Mouse (Mus musculus) heart, postnatal 0 days (tissue): ENCODE measurements around the gene Gm6408. TPM values are rescaled to one million over a fixed set of nuclear protein-coding genes. Genes with fewer than 3 reads are reported as not detected.
"Not testable (repeated sequence)": the region's sequence is repeated elsewhere in the genome, so short reads cannot be mapped to it uniquely, and the experiment has no call there.

Experiments used
- ATAC-seq: fragments of 200-750 bp; cut with Nextera tagmentation; 2 replicates; pipeline ENCODE4 v1.8.0; 2017; ENCODE audit warnings: low read depth, moderate number of reproducible peaks, moderate library complexity; ENCODE audit not compliant: insufficient read depth
- DNase-seq: peaks from one replicate; pipeline ENCODE4 v3.0.0-alpha.2; 2016; ENCODE audit warnings: low spot score
- H3K27ac ChIP-seq: fragments of 300-500 bp; sonication (generic); 2 replicates; pipeline ENCODE4 v1.5.1; 2014; ENCODE audit warnings: low read depth, mild to moderate bottlenecking
- H3K27me3 ChIP-seq: fragments of 300-500 bp; sonication (generic); 2 replicates; pipeline ENCODE4 v1.6.1; 2014; ENCODE audit warnings: low read length, mixed read lengths; ENCODE audit not compliant: control insufficient read depth, insufficient read depth
- H3K36me3 ChIP-seq: fragments of 300-500 bp; sonication (generic); replicated peaks from 2 replicates; pipeline ENCODE4 v1.6.1; 2014; ENCODE audit warnings: low read length, mixed read lengths; ENCODE audit not compliant: control insufficient read depth, insufficient read depth
- H3K4me1 ChIP-seq: fragments of 300-500 bp; sonication (generic); 2 replicates; pipeline ENCODE4 v1.6.1; 2014; ENCODE audit warnings: antibody characterized with exemption; ENCODE audit not compliant: control insufficient read depth, insufficient read depth
- H3K4me2 ChIP-seq: fragments of 300-500 bp; sonication (generic); 2 replicates; pipeline ENCODE4 v1.6.1; 2014; ENCODE audit warnings: low read depth, mild to moderate bottlenecking, low read length, moderate library complexity
- H3K4me3 ChIP-seq: fragments of 300-500 bp; sonication (generic); 2 replicates; pipeline ENCODE4 v1.5.1; 2014; ENCODE audit warnings: low read depth, low read length
- H3K9ac ChIP-seq: fragments of 300-500 bp; sonication (generic); replicated peaks from 2 replicates; pipeline ENCODE4 v1.6.1; 2014; ENCODE audit warnings: low read depth, low read length, mixed read lengths
- H3K9me3 ChIP-seq: fragments of 300-500 bp; sonication (generic); replicated peaks from 2 replicates; pipeline ENCODE4 v1.6.1; 2016; ENCODE audit warnings: low read length; ENCODE audit not compliant: control insufficient read depth
- CTCF ChIP-seq: IDR thresholded peaks from 2 replicates; pipeline ENCODE4 v1.5.1; 2016; ENCODE audit warnings: antibody characterized with exemption, control low read depth, low read depth
- EP300 ChIP-seq: IDR thresholded peaks from 2 replicates; pipeline ENCODE4 v1.6.1; 2016; ENCODE audit warnings: antibody characterized with exemption, low read depth
- WGBS: fragments of 180-500 bp; shearing (Covaris S2); extraction: QIAGEN DNeasy Blood & Tissue Kit; methylation state at CpG from one replicate; pipeline ENCODE4 v1.1.7; 2014; 5-methylcytosine and 5-hydroxymethylcytosine counted together
- polyA plus RNA-seq: library from polyadenylated mRNA; unstranded; fragments of >200 nt; fragmentation: Nextera tagmentation; extraction: Ambion mirVana; gene quantifications from 2 replicates; pipeline ENCODE4 v1.2.1, GENCODE M21; 2015
- total RNA-seq: library from RNA; depleted of rRNA; stranded (reverse); fragments of >200 nt; gene quantifications from 2 replicates; pipeline ENCODE4 v1.2.3, GENCODE M21; 2014; ENCODE audit warnings: low replicate concordance; rRNA removed

Gm6408 gene
- total RNA-seq (not detected in 2 replicates), polyA plus RNA-seq (not detected in 2 replicates)

DNA sequence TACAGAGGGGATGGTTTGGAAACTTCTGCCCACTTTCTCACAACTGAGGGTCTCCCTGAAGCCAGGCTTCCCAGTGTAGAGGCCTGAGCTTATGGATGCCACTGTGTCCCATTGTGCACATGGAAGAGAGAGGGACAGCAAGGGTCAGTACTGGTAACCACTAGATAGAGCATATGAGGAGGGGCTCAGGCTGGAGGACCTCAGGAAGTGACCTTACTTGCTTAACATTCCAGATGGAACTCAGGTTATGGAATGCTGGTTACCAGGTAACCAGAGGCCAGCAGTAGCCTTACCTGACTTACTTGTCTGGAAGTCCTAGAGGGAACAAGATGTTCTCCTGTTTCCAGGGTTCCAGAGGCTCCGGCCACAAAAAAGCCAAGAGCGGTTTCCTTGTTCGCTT is at the start of gene Gm6408:
Gm6408 (plus strand) TSS at position 301 of the 400 bp plus-strand sequence.
- not testable (repeated sequence) for H3K4me2 ChIP-seq, H3K36me3 ChIP-seq, H3K27ac ChIP-seq, ATAC-seq, H3K27me3 ChIP-seq, DNase-seq, H3K9ac ChIP-seq, H3K4me1 ChIP-seq, H3K9me3 ChIP-seq, H3K4me3 ChIP-seq
- WGBS = no CpG with 5 or more reads among the region's 3 CpGs

DNA sequence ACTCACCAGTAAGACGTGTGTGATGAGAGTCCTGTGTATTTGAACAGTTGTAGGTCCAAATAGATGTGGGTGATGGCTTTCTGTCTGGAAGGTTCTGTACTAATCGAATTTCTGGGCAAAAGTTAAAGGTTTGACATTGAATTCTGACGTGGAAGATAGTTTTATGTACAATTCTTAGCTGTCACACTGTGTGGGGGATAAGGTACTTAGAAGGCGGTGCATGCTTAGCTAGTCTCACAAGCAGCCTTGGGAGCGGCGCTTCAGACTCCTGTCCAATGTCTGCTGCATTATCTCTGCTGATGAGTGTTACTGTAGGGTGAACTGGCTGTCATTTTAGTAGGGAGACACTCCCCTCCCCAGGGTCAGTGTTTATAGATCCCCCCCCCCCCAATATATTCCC is 49.3 kb upstream of the Gm6408 start:
- Histone ChIP-seq H3K4me1 (no peaks in the 10 kb centered on the region), H3K36me3 (no peaks in the 10 kb centered on the region), H3K27me3 (peaks cover 39% of the 10 kb centered on the region), H3K27ac (no peak overlapping the region), H3K4me2 (no peak overlapping the region), H3K4me3 (no peak overlapping the region), H3K9ac (no peak overlapping the region), H3K9me3 (no peaks in the 10 kb centered on the region)
- ATAC-seq = no peak
- no peak for TF ChIP-seq CTCF
- DNase-seq = no peak
- 41% methylated on average over 6 of the region's 6 CpGs for WGBS

DNA sequence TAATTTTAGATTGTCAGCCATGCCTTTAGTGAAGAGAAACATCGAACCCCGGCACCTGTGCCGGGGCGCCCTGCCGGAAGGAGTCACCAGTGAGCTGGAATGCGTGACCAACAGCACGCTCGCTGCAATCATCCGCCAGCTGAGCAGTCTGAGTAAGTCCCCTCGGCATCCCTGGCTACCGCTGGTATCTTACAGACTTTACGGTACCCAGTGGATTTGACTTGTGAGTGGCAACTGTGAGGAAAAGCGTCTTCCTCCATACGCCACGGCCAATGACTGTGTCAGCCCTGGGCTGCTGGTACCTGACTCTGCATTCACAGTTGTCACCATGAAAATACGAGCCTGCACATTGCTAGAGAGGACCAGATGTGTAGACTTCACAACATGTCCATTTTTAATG is 46.4 kb upstream of the Gm6408 start:
- Histone ChIP-seq H3K9ac (no peak overlapping the region), H3K27ac (no peak overlapping the region), H3K9me3 (peaks cover 2% of the 10 kb centered on the region; the same call in 1 of the 2 replicates), H3K4me2 (no peak overlapping the region), H3K4me1 (no peaks in the 10 kb centered on the region), H3K27me3 (peaks cover 13% of the 10 kb centered on the region; the same call in 1 of the 2 replicates), H3K4me3 (no peak overlapping the region), H3K36me3 (no peaks in the 10 kb centered on the region)
- no peak for TF ChIP-seq CTCF
- TF ChIP-seq EP300 = no peak
- ATAC-seq (no peak), DNase-seq (no peak)
- 88% methylated on average over 16 of the region's 16 CpGs for WGBS

DNA sequence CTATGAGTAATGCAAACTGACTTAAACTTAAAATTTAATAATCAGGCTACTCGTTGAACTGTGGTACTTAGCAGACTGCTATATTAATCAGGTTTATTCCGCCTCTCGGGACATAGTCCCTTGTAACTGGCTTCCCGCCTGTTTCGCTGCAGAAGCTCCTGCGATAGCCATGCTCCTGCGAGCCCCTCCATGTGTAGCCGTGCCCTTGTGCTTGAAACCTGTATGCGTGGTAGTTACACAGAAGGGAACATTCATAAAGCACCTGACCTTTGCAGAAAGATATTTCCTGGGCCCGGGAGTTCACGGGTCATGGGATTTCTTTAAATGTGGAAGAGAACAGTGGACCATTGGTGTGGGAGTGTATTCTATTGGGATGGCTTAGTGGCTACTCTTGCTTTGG is 45.0 kb upstream of the Gm6408 start:
- Histone ChIP-seq H3K27me3 (peaks cover 7% of the 10 kb centered on the region; the same call in 1 of the 2 replicates), H3K4me2 (no peak overlapping the region), H3K27ac (no peak overlapping the region), H3K4me3 (no peak overlapping the region), H3K9ac (no peak overlapping the region), H3K9me3 (peaks cover 4% of the 10 kb centered on the region; the same call in 1 of the 2 replicates), H3K36me3 (no peaks in the 10 kb centered on the region), H3K4me1 (no peaks in the 10 kb centered on the region)
- no peak for TF ChIP-seq EP300
- TF ChIP-seq CTCF = no peak
- no peak for ATAC-seq
- no peak for DNase-seq
- WGBS = 86% methylated on average over 11 of the region's 11 CpGs

DNA sequence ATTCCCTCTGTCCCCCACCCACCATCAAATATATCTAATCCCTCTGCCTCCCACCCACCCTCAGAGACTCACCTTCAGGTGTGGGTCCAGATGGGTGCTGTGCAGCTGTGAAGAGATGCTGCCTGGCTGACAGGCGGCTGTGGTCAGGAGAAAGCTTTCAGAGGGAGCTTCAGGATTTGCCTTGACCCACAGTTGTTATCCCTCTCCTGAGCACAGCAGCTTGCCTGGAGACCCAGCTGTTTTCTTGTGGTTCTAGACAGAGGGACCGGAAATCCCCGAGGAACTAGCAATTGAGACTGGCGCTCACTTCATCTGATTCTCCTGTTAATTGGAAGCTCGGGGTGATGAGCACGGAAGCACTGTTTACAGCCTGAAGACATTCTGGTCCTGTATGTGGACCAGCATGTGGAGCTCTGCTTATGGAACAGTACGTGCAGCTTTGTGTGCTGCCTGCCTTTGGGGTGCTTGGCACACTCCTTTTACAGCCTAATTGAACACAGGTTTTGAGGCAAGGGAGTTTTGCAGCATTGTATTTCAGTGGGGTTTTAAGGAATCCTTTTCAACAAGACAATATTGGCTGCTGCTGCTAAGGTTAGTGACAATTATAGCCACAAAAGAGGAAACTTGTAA is 42.5 kb upstream of the Gm6408 start:
- Histone ChIP-seq H3K36me3 (no peaks in the 10 kb centered on the region), H3K4me3 (no peak overlapping the region), H3K27ac (no peak overlapping the region), H3K27me3 (no peaks in the 10 kb centered on the region), H3K9ac (no peak overlapping the region), H3K4me1 (no peaks in the 10 kb centered on the region), H3K9me3 (peaks cover 4% of the 10 kb centered on the region; the same call in 1 of the 2 replicates), H3K4me2 (no peak overlapping the region)
- WGBS = 81% methylated on average over 7 of the region's 7 CpGs
- ATAC-seq (no peak), DNase-seq (no peak)
- TF ChIP-seq EP300 (no peak), CTCF (no peak)

DNA sequence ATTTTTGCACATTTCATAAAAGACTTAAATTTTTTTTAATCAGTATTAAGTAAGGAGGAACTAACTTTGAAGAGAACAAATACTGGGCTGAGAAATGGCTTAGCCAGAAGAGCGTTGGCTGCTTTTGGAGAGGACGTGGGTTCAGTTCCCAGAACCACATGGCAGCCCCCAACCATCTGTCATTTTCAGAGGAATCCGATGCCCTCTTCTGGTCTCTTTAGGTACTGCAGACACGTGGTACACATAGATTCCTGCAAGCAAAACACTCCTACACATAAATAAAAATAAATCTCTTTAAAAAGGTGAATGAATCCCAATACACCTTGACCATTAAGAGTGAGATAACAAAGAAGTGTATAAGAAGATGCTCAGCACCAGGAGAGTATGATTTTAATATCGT is 41.5 kb upstream of the Gm6408 start:
- no peak for DNase-seq
- no peak overlapping the region for H3K27ac ChIP-seq
- 82% methylated on average over 5 of the region's 5 CpGs for WGBS
- H3K9me3 ChIP-seq = peaks cover 4% of the 10 kb centered on the region; the same call in 1 of the 2 replicates
- H3K4me1 ChIP-seq = no peaks in the 10 kb centered on the region
- no peaks in the 10 kb centered on the region for H3K36me3 ChIP-seq
- H3K27me3 ChIP-seq = no peaks in the 10 kb centered on the region
- no peak overlapping the region for H3K4me2 ChIP-seq
- TF ChIP-seq EP300 = no peak
- no peak for TF ChIP-seq CTCF
- H3K4me3 ChIP-seq = no peak overlapping the region
- no peak overlapping the region for H3K9ac ChIP-seq
- no peak for ATAC-seq
